Mouse (Mus musculus): ENCODE results near the gene Men1. TPM values are rescaled to one million over a fixed set of nuclear protein-coding genes. Genes with fewer than 3 reads are reported as not detected.

Men1 gene
- polyA plus RNA-seq, 2 experiments from 2014 or later, result 13.9 to 19.1 TPM

Other genes starting within 250 kb of the Men1 start
- 1 to 10 TPM; 6.7 to 9.3 TPM for gene Cdca5, start 250.0 kb upstream of the Men1 start, polyA plus RNA-seq (2017; shearing (Covaris generic))
- gene AC131692.1, start 240.6 kb upstream of the Men1 start, polyA plus RNA-seq (2017; shearing (Covaris generic)), result not detected
- gene Naaladl1, start 229.2 kb upstream of the Men1 start, polyA plus RNA-seq (2017; shearing (Covaris generic)), result not detected
- gene Sac3d1, start 216.3 kb upstream of the Men1 start, polyA plus RNA-seq (2017; shearing (Covaris generic)), result 1 to 10 TPM; 2.5 to 2.6 TPM
- 10 to 100 TPM; 17.4 to 25.2 TPM for gene Snx15, start 206.7 kb upstream of the Men1 start, polyA plus RNA-seq (2017; shearing (Covaris generic))
- gene Batf2, start 194.0 kb upstream of the Men1 start, polyA plus RNA-seq (2017; shearing (Covaris generic)), result not detected
- 10 to 100 TPM; 16.9 to 20.1 TPM for gene Arl2, start 193.4 kb upstream of the Men1 start, polyA plus RNA-seq (2017; shearing (Covaris generic))
- under 1 TPM in 1 of 2 experiments, not detected in 1; 0.60 TPM for gene Majin, start 150.6 kb upstream of the Men1 start, polyA plus RNA-seq (2017; shearing (Covaris generic))
- not detected for gene Gpha2, start 108.6 kb upstream of the Men1 start, polyA plus RNA-seq (2017; shearing (Covaris generic))
- gene Ppp2r5b, start 99.1 kb upstream of the Men1 start, polyA plus RNA-seq (2017; shearing (Covaris generic)), result 1 to 10 TPM; 1.4 to 1.5 TPM
- gene Atg2a, start 93.3 kb upstream of the Men1 start, polyA plus RNA-seq (2017; shearing (Covaris generic)), result 10 to 100 TPM in 1 of 2 experiments, 1 to 10 TPM in 1; 7.4 to 17.2 TPM
- 10 to 100 TPM; 11.0 to 15.2 TPM for gene Ehd1, start 58.3 kb upstream of the Men1 start, polyA plus RNA-seq (2017; shearing (Covaris generic))
- under 1 TPM; 0.11 to 0.17 TPM for gene Cdc42bpg, start 28.5 kb upstream of the Men1 start, polyA plus RNA-seq (2017; shearing (Covaris generic))
- 100 to 1,000 TPM in 1 of 2 experiments, 10 to 100 TPM in 1; 82.0 to 116 TPM for gene Map4k2, start 6.2 kb downstream of the Men1 start, polyA plus RNA-seq (2017; shearing (Covaris generic))
- gene Sf1, start 28.7 kb downstream of the Men1 start, polyA plus RNA-seq (2017; shearing (Covaris generic)), result 10 to 100 TPM; 47.6 to 48.6 TPM
- gene Pygm, start 49.4 kb downstream of the Men1 start, polyA plus RNA-seq (2017; shearing (Covaris generic)), result 1 to 10 TPM; 3.7 to 8.0 TPM
- 100 to 1,000 TPM; 128 to 133 TPM for gene Rasgrp2, start 64.4 kb downstream of the Men1 start, polyA plus RNA-seq (2017; shearing (Covaris generic))
- gene Nrxn2, start 83.8 kb downstream of the Men1 start, polyA plus RNA-seq (2017; shearing (Covaris generic)), result under 1 TPM in 1 of 2 experiments, not detected in 1; 0.16 TPM
- not detected for gene Slc22a12, start 208.1 kb downstream of the Men1 start, polyA plus RNA-seq (2017; shearing (Covaris generic))

All from activated CD4-positive, CD25-positive, alpha-beta regulatory T cell, adult 4 months (primary cell).